Mouse (Mus musculus): ENCODE measurements around the gene Cpm.
"Not testable (repeated sequence)": the region's sequence is repeated elsewhere in the genome, so short reads cannot be mapped to it uniquely, and the experiment has no call there.

The Cpm gene

DNA sequence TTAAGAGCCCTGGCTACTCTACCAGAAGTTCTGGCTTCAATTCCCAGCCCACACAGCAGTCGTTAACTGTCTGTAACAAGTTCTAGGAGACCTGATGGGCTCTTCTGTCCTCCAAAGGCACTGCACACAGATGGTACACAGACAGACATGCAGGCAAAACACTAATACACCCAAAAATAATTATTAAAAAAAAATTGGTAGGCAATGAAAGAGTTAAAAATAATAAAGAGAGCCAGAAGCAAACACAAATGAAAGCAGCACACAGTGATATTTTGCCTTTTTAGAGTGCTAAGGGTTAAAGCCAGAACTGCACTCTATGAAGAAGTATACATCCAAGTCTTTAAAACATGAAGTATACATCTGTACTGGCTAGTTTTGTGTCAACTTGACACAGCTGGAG, 71.2 kb downstream of the Cpm start:
- no peak for DNase-seq (ENCODE audit: low read depth, low spot score)

DNA sequence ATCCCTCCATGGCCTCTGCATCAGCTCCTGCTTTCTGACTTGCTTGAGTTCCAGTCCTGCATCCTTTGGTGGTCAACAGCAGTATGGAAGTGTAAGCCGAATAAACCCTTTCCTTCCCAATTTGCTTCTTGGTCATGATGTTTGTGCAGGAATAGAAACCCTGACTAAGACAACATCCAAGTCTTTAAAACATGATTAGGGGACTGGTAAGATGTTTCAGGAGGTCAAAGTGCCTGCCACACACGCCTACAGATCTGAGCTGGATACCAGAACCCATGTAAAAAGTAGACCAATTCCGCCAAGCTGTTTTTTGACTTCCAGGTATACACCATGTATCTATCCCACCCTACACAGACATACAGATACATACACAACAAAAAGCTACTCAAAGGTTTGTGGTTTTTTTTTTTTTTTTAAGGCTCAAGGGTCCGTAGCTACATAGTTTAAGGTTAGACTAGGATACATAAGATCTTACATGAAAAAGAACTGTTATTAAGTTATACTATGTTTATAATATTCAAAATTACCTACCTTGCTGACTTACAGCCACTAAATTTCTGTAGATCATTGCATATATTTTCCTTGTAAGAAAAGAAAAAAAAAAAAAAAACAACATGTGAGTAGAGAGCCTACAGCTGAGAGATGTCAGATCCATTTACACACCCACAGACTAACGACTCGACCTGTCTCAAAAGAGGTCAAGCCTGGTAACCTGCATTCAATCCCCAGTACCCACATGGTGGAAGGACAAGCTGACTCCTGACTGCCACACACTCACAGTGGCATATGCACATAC, 71.9 kb downstream of the Cpm start:
- DNase-seq (ENCODE audit: low read depth, low spot score), result no peak

DNA sequence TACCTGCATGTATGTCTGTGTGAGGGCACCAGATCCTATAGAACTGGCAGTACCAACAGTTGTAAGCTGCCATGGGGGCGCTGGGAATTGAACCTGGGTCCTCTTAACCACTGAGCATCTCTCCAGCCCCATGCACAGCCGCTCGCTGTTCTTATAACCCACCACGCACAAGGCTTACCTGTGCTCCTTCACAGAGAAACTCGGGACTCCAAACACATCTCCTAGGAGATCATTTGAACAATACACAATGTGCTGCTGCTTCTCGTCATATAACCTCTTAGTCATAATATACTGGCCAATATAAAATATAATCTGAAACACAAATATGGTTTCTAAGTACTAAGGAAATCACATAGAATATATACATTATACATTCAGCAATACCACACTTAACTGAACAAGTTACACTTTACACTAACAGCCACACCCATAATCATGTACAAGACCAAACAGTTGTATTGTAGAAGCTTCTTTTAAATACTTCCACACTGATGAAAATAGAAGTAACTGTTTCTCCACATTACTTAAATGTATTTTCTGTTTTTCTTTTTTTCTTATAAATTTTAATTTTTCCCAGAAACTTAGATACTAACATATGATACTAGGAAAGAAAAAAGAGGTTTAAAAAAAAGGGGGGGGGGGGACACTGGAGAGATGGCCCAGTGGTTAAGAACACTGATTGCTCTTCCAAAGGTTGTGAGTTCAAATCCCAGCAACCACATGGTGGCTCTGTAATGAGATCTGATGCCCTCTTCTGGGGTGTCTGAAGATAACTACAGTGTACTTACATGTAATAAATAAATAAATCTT, 72.9 kb downstream of the Cpm start:
- no peak for DNase-seq (ENCODE audit: low read depth, low spot score)

GRCm38 (mm10) chr10:117703506-117703905, 74.2 kb downstream of the Cpm start:
- no peak for DNase-seq (ENCODE audit: low read depth, low spot score)

GRCm38 (mm10) chr10:117704314-117704963, 75.1 kb downstream of the Cpm start:
- DNase-seq (ENCODE audit: low read depth, low spot score), result not testable (repeated sequence)

DNA sequence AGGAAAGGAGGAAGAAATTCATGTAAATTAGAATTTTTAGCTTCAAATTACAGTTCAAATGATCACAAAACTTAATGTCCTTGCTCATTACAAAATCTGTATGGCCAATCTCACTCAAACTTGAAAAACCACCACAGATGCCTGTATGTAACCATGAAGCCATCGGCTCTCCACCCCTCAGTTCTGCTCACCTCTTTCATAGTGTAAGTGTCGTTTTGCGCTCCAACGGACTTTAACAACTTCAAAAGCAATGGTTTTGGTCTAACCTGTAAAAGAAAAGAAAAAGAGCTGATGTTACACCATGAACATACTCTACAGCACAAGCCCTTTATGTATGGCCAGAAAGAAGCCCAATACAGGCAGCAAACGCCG, 75.7 kb downstream of the Cpm start:
- DNase-seq (ENCODE audit: low read depth, low spot score), result no peak

- DNase-seq (ENCODE audit: low read depth, low spot score), result no peak
These were observed 76.5 kb downstream of the Cpm start for GRCm38 (mm10) chr10:117705806-117706205.

DNA sequence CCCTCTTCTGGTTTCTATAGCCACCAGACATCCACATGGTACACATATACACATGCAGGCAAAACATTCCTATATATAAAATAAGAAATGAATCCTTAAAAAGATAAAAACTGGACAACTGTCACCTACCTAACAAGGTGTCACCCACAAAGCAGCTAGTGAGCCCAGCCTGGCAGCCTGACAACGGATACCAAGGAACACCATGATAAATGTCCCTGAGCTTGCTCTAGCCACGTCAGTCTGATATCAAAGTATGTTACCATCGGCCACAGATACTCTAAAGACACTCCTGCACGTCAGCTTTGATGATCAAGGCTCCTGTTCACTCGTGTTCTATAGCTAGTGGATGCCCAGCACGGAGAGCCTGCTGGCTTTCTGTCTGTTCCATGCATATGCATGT, 77.1 kb downstream of the Cpm start:
- no peak for DNase-seq (ENCODE audit: low read depth, low spot score)

DNA sequence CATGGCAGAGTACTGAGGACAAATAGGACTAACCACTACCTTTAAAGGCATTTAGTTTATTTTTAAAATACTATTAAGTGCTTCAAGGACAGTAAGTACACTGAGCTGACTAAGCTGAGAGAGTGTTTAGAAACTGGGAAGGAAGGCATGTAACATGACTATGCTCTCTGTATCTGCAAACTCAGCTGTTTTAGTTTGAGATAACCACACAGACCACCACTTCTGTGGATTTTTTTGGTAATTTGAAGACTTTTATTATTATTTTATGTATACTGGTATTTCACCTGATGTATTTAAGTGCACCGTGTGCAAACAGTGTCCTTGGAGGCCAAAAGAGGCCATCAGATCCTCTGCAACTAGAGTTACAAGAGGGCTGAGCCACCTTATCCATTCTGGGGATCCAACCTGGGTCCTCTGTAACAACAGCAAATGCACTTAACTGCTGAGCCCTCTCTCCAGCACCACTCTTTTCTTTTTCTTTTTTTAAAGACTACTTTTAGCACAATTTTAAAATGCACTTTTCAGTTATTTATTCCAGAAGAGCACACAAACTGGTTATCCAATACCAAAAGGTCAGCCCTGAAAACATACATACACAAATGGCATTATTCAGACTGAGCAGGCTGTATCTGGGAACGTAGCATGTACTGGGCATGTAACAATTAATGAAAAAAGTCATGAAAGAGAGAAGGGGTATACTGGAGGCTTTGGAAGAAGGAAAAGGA, 78.0 kb downstream of the Cpm start:
- DNase-seq (ENCODE audit: low read depth, low spot score), result no peak

- DNase-seq (ENCODE audit: low read depth, low spot score), result no peak
These were observed 79.1 kb downstream of the Cpm start for GRCm38 (mm10) chr10:117708376-117708775.

- no peak for DNase-seq (ENCODE audit: low read depth, low spot score)
These were observed 79.6 kb downstream of the Cpm start for GRCm38 (mm10) chr10:117708856-117709255.

DNA sequence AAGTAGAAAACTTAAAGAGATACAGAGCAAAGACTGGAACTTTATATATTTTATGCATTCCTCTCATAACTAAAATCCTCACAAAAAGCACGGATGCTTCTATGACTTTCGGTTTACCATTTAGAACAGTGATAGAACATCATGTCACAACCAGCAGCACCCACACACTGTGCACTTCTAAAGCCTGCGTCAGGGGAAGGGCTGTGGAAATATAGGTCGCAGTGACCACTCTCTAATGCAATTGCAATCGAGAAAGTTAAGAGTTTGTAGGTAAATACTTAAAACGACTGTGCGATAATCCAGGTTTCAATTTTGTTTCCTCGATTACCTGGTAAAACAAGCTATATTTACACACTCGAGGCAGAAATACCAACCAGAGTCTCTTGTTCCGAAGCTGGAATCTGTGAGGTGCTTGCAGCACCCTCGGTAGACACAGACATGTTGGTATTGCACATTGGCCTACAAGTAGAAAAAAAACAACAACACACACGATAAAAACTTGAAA, 80.1 kb downstream of the Cpm start:
- no peak for DNase-seq (ENCODE audit: low read depth, low spot score)

- DNase-seq (ENCODE audit: low read depth, low spot score), result peak; percentile 88
These were observed 80.8 kb downstream of the Cpm start for GRCm38 (mm10) chr10:117709930-117710603.

- peak; percentile 97 for DNase-seq (ENCODE audit: low read depth, low spot score)
These were observed 81.4 kb downstream of the Cpm start, which contains the start of gene Mdm2 for GRCm38 (mm10) chr10:117710604-117711141. Gene Mdm2 (minus strand): TSS chr10:117710758.

DNA sequence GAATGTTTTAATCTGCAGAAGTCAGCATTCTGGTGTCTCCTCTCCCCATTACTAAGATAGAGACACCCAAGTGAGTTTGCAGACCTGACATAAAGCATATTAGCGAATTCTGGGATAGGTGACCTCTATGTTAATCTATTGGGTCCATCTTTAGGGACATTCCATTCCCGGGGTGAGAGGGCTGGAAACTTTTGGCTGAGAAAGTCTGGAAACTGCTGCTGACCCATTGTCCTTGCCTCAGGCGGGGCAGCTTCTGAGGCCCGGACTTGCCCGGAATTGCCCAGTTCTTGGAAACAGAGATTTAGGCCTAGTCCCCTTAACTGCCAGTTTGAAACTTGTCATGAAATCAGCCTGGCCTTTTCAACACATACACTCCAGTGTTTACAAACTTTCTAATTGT, 82.1 kb downstream of the Cpm start:
- no peak for DNase-seq (ENCODE audit: low read depth, low spot score)

DNA sequence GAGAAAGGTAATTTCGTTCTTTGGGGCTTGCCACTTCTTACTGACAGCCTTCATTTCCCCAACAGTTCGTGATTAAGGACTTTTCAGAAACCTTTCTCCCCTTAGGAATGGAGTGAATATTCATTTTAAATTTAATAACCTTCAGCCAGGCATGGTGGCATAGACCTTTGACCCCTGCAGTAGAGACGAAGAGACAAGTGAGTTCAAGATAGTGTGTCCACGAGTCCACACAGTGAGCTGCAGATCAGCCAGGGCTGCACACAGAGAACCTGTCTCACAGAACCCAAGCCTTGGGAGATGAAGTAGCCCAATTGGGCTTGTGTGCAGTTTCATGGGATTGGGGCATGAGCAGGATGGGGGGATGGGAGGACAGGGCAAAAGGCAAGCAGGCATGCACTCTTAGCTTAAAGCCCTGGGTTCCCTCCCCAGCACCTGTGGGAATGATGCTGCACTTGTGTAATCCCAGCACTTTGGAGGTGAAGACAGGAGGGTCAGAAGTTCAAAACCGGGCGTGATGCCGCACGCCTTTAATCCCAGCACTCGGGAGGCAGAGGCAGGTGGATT, 83.0 kb downstream of the Cpm start:
- no peak for DNase-seq (ENCODE audit: low read depth, low spot score)

DNA sequence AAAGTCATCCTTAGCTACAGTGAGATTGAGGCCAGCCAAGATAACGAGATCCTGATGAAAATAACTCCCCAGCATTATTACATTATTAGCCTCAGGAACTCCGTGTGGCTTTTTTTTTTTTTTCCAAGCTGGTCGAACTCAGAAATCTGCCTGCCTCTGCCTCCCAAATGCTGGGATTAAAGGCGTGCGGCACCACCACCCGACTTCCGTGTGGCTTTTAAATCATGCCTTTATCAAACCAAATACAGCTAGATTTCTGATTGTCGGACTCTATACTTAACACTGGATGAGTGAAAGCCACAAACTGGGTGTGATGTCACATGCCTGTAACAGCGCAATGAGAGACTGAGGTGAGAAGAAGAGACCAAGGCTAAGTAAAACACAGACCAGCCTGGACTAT, 83.6 kb downstream of the Cpm start:
- DNase-seq (ENCODE audit: low read depth, low spot score), result no peak

DNA sequence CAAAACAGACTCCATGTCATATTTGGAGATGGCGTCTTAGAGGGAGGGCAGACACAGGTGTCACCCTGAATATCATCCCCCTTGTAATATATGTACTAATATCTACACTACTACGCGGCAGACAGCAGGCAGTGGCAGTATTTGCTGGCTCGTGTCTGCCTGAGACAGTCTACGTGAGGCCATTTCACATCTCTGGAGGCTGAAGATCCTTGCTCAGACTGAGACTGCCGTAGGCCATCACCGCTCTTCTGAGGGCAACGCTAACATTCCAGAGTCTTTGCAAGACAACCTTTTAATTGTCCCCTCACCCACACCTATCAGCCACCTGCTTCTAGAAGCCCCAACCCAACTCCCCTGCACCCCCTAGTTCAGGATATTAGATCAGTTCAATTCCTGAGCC, 84.2 kb downstream of the Cpm start:
- DNase-seq (ENCODE audit: low read depth, low spot score), result no peak

GRCm38 (mm10) chr10:117714048-117714545, 84.8 kb downstream of the Cpm start:
- no peak for DNase-seq (ENCODE audit: low read depth, low spot score)

DNA sequence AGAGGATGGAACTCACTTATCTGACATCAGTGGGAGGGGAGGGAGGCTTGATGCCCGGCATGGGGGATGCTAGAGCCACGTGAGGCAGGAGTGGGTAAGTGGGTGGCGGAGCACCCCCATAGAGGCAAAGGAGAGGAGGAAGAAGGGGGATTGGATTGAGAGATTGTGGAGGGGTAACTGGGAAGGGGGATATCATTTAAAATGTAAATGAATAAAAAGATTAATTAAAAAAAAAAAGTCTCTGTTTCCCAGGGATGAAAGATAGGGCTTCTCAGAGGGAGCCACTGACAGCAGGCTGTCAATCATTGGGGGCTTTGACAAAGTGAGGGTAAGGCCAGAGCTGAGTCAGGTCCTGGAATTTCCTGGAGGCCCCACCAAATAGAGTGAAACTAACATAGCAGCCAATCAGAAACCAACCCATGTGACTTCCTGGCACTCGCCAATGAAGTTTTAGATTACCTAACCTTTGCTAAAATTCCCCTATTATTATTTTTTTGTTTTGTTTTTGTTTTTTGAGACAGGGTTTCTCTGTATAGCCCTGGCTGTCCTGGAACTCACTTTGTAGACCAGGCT, 85.7 kb downstream of the Cpm start:
- no peak for DNase-seq (ENCODE audit: low read depth, low spot score)

All from mesoderm, embryonic 11.5 days (tissue).